Mouse (Mus musculus): ENCODE measurements around the gene Sbno2.
"Not testable (repeated sequence)": the region's sequence is repeated elsewhere in the genome, so short reads cannot be mapped to it uniquely, and the experiment has no call there.

Sbno2 gene

GRCm38 (mm10) chr10:80055891-80056290, 49.5 kb downstream of the Sbno2 start:
- no peak for DNase-seq

- no peak for DNase-seq
These were observed 50.0 kb downstream of the Sbno2 start for GRCm38 (mm10) chr10:80055364-80055763.

- peak; percentile 29 for DNase-seq
These were observed 50.5 kb downstream of the Sbno2 start for GRCm38 (mm10) chr10:80054911-80055310.

GRCm38 (mm10) chr10:80053831-80054815, 51.2 kb downstream of the Sbno2 start:
- peak; percentile 75 for DNase-seq

GRCm38 (mm10) chr10:80053259-80053780, 52.1 kb downstream of the Sbno2 start:
- DNase-seq, result peak; percentile 100

- no peak for DNase-seq
These were observed 53.0 kb downstream of the Sbno2 start for GRCm38 (mm10) chr10:80052374-80052764.

- peak; percentile 93 for DNase-seq
These were observed 53.6 kb downstream of the Sbno2 start for GRCm38 (mm10) chr10:80051618-80052373.

GRCm38 (mm10) chr10:80050885-80051617, 54.3 kb downstream of the Sbno2 start:
- peak; percentile 63 for DNase-seq

GRCm38 (mm10) chr10:80050244-80050643, 55.1 kb downstream of the Sbno2 start:
- no peak for DNase-seq

GRCm38 (mm10) chr10:80048834-80049233, 56.5 kb downstream of the Sbno2 start:
- no peak for DNase-seq

- no peak for DNase-seq
These were observed 57.0 kb downstream of the Sbno2 start for GRCm38 (mm10) chr10:80048396-80048795.

GRCm38 (mm10) chr10:80047041-80047565, 58.3 kb downstream of the Sbno2 start, which contains the start of gene Gpx4:
TSS of gene Gpx4 (plus strand) at chr10:80047166.
- peak; percentile 50 for DNase-seq

- no peak for DNase-seq
These were observed 59.6 kb downstream of the Sbno2 start for GRCm38 (mm10) chr10:80045766-80046165.

- not testable (repeated sequence) for DNase-seq
These were observed 60.0 kb downstream of the Sbno2 start for GRCm38 (mm10) chr10:80045364-80045763.

GRCm38 (mm10) chr10:80044087-80044486, 61.3 kb downstream of the Sbno2 start:
- DNase-seq, result no peak

GRCm38 (mm10) chr10:80041409-80042060, 63.8 kb downstream of the Sbno2 start:
- DNase-seq, result not testable (repeated sequence)

GRCm38 (mm10) chr10:80039559-80039979, 65.8 kb downstream of the Sbno2 start, which contains the start of gene Polr2e:
TSS of gene Polr2e (minus strand) at chr10:80039795.
- peak; percentile 98 for DNase-seq

- peak; percentile 50 for DNase-seq
These were observed 68.5 kb downstream of the Sbno2 start for GRCm38 (mm10) chr10:80036832-80037231.

- DNase-seq, result no peak
These were observed 69.7 kb downstream of the Sbno2 start for GRCm38 (mm10) chr10:80035686-80036085.

GRCm38 (mm10) chr10:80035148-80035547, 70.2 kb downstream of the Sbno2 start:
- DNase-seq, result no peak

All from kidney, adult 11 months (tissue).